Mouse (Mus musculus) ovary, adult 10 weeks (tissue): Measurements from ENCODE around the gene Herpud1. TPM values are rescaled to one million over a fixed set of nuclear protein-coding genes. Genes with fewer than 3 reads are reported as not detected.

Source experiments
- polyA plus RNA-seq: library from polyadenylated mRNA; stranded (reverse); fragments of 350-450 nt; fragmentation: Illumina TruSeq; extraction: RNeasy Lipid Tissue Mini Kit (QIAGEN cat#74804); gene quantifications from one replicate; pipeline ENCODE4 v1.2.3, GENCODE M21; 2014

The Herpud1 gene
- 55.4 TPM for polyA plus RNA-seq

GRCm38 (mm10) chr8:94386214-94387026 lies at the start of gene Herpud1:
Gene Herpud1, plus strand, starts transcription at chr8:94386438.

GRCm38 (mm10) chr8:94433981-94434466 lies 47.8 kb downstream of the Herpud1 start, which contains the start of gene Nlrc5:
Gene Nlrc5, plus strand, starts transcription at chr8:94434356.

Other genes with a start within 250 kb of the Herpud1 start
- not detected for gene Mt4, start 249.2 kb upstream of the Herpud1 start, polyA plus RNA-seq
- not detected for gene Mt3, start 233.8 kb upstream of the Herpud1 start, polyA plus RNA-seq
- gene Mt2, start 213.8 kb upstream of the Herpud1 start, polyA plus RNA-seq: 34.3 TPM
- gene Mt1, start 207.4 kb upstream of the Herpud1 start, polyA plus RNA-seq: 12.5 TPM
- gene Nup93, start 171.9 kb upstream of the Herpud1 start, polyA plus RNA-seq: 21.6 TPM
- gene Slc12a3, start 57.2 kb upstream of the Herpud1 start, polyA plus RNA-seq: not detected
- gene Nlrc5, start 47.9 kb downstream of the Herpud1 start, polyA plus RNA-seq: 8.0 TPM
- 2.5 TPM for gene Cpne2, start 146.6 kb downstream of the Herpud1 start, polyA plus RNA-seq
- gene Rspry1, start 215.5 kb downstream of the Herpud1 start, polyA plus RNA-seq: 59.8 TPM
- gene Fam192a, start 215.6 kb downstream of the Herpud1 start, polyA plus RNA-seq: 82.0 TPM